Comparison of ENCODE assay signal across 8 mouse cellular contexts in genomic region chr8:80913016-80913748, GRCm38 (mm10). TPM values are rescaled to one million over a fixed set of nuclear protein-coding genes. Genes with fewer than 3 reads are reported as not detected.
DNase-seq lines count a peak whose midpoint lies in the region; ATAC-seq and TF ChIP-seq lines count a peak whose summit lies in the region.

No protein-coding gene starts in this region.

- no peaks in the 10 kb centered on the region for H3K79me2 ChIP-seq in liver, adult 2 months (ENCODE audit: control insufficient read depth, insufficient read depth, low read length)

- 100% methylated on average over 1 of the region's 1 CpGs for WGBS in liver, adult 2 months
- 91% methylated on average over 1 of the region's 1 CpGs for WGBS in liver, embryonic 12.5 days (ENCODE audit: insufficient replicate concordance)
- 88% methylated on average over 1 of the region's 1 CpGs for WGBS in heart, embryonic 16.5 days
- WGBS in limb, embryonic 15.5 days = 88% methylated on average over 1 of the region's 1 CpGs

- H3K9me3 ChIP-seq in liver, embryonic 12.5 days (replicated peaks) = no peaks in the 10 kb centered on the region
- no peaks in the 10 kb centered on the region for H3K9me3 ChIP-seq in heart, embryonic 16.5 days (replicated peaks; ENCODE audit: control insufficient read depth, low read length)
- no peaks in the 10 kb centered on the region for H3K9me3 ChIP-seq in limb, embryonic 15.5 days

- H3K36me3 ChIP-seq in liver, adult 2 months (ENCODE audit: control insufficient read depth, insufficient read depth, low read length) = no peaks in the 10 kb centered on the region
- no peaks in the 10 kb centered on the region for H3K36me3 ChIP-seq in liver, embryonic 12.5 days
- H3K36me3 ChIP-seq in heart, embryonic 16.5 days (ENCODE audit: control insufficient read depth, insufficient read depth) = no peaks in the 10 kb centered on the region
- H3K36me3 ChIP-seq in limb, embryonic 15.5 days = no peaks in the 10 kb centered on the region

- no peak overlapping the region for H3K4me2 ChIP-seq in liver, embryonic 12.5 days
- H3K4me2 ChIP-seq in heart, embryonic 16.5 days (ENCODE audit: low read depth, low read length) = no peak overlapping the region
- no peak overlapping the region for H3K4me2 ChIP-seq in limb, embryonic 15.5 days

- no peak overlapping the region for H3K9ac ChIP-seq in liver, adult 2 months (ENCODE audit: low read depth, low read length)
- H3K9ac ChIP-seq in liver, embryonic 12.5 days = no peak overlapping the region
- no peak overlapping the region for H3K9ac ChIP-seq in heart, embryonic 16.5 days (ENCODE audit: low read length)
- no peak overlapping the region for H3K9ac ChIP-seq in limb, embryonic 15.5 days

- no peaks in the 10 kb centered on the region for H3K27me3 ChIP-seq in liver, adult 2 months (ENCODE audit: control insufficient read depth, insufficient read depth, low read length)
- no peaks in the 10 kb centered on the region for H3K27me3 ChIP-seq in liver, embryonic 12.5 days (replicated peaks)
- no peaks in the 10 kb centered on the region for H3K27me3 ChIP-seq in heart, embryonic 16.5 days (ENCODE audit: control insufficient read depth, insufficient read depth, low read length)
- no peaks in the 10 kb centered on the region for H3K27me3 ChIP-seq in limb, embryonic 15.5 days

- no peak for TF ChIP-seq POLR2A in liver, adult 2 months (IDR thresholded peaks at IDR 0.05; ENCODE audit: extremely low read depth, insufficient read depth, low read length)

- no peak for ATAC-seq in liver, embryonic 12.5 days
- ATAC-seq in heart, embryonic 16.5 days (replicated peaks; ENCODE audit: extremely low read depth, insufficient read depth, low FRiP score) = peak; percentile 67
- peak; percentile 32; the same call in 1 of the 2 replicates for ATAC-seq in limb, embryonic 15.5 days (ENCODE audit: insufficient number of reproducible peaks, low FRiP score, low TSS enrichment, low read depth)

- H3K27ac ChIP-seq in liver, adult 2 months (replicated peaks; ENCODE audit: insufficient read depth, low read depth, low read length) = 0 out of 2 replicates have a peak overlapping the region, but pooled peaks have one; percentile 2
- no peak overlapping the region for H3K27ac ChIP-seq in liver, embryonic 12.5 days
- H3K27ac ChIP-seq in heart, embryonic 16.5 days (ENCODE audit: low read length) = peak overlapping the region; percentile 70
- peak overlapping the region; percentile 57 for H3K27ac ChIP-seq in limb, embryonic 15.5 days

- TF ChIP-seq CTCF in liver, adult 2 months (IDR thresholded peaks at IDR 0.05; ENCODE audit: low read depth, low read length) = no peak

- peak; percentile 58 for DNase-seq in liver, adult 2 months (ENCODE audit: extremely low read depth, low read depth, low spot score)
- peak; percentile 34 for DNase-seq in embryo, embryonic 10.5 days (ENCODE audit: low spot score)
- DNase-seq in thymus, postnatal 14 days = no peak
- no peak for DNase-seq in spleen, postnatal 10 days (ENCODE audit: low spot score in 2 of 2)
- no peak for DNase-seq in c-Kit-positive CD71-positive TER-119-positive erythroid progenitor cells, embryonic 14.5 days (ENCODE audit: low spot score)

- no peaks in the 10 kb centered on the region for H3K4me1 ChIP-seq in liver, adult 2 months (ENCODE audit: control insufficient read depth, insufficient read depth, low read length)
- no peaks in the 10 kb centered on the region for H3K4me1 ChIP-seq in liver, embryonic 12.5 days
- peaks cover 6% of the 10 kb centered on the region; the same call in 1 of the 2 replicates for H3K4me1 ChIP-seq in heart, embryonic 16.5 days (ENCODE audit: control insufficient read depth, insufficient read depth, low read length)
- H3K4me1 ChIP-seq in limb, embryonic 15.5 days = peaks cover 8% of the 10 kb centered on the region

- H3K4me3 ChIP-seq in liver, adult 2 months (ENCODE audit: insufficient read depth, low read depth, low read length) = no peak overlapping the region
- no peak overlapping the region for H3K4me3 ChIP-seq in liver, embryonic 12.5 days
- H3K4me3 ChIP-seq in heart, embryonic 16.5 days (ENCODE audit: low read length) = no peak overlapping the region
- no peak overlapping the region for H3K4me3 ChIP-seq in limb, embryonic 15.5 days

RNA-seq across cellular contexts. Expression of gene Gab1, which starts 32.9 kb away (rescaled TPM):
- 5.1 and 7.9 TPM in 2 replicates for total RNA-seq in liver, adult 2 months (2014; rRNA removed)
- 5.0 and 5.8 TPM in 2 replicates for polyA plus RNA-seq in liver, adult 2 months (2012; rRNA removed)
- polyA plus RNA-seq in liver, embryonic 12.5 days (2016; fragmentation: Nextera tagmentation; extraction: Ambion mirVana) = 13.1 and 14.6 TPM in 2 replicates
- 30.4 and 32.3 TPM in 2 replicates for polyA plus RNA-seq in heart, embryonic 16.5 days (2015; fragmentation: Nextera tagmentation; extraction: Ambion mirVana)
- 24.9 and 25.6 TPM in 2 replicates for polyA plus RNA-seq in limb, embryonic 15.5 days (2015; fragmentation: Nextera tagmentation; extraction: Ambion mirVana)

Comparison
In these comparisons a context has a peak if more than half of its experiments do, and no peak if none do; other contexts are left out.
1. DNase-seq: peak in liver, adult 2 months (single experiment) and embryo, embryonic 10.5 days (single experiment); none in thymus, postnatal 14 days (single experiment), spleen, postnatal 10 days (0 of 2) and c-Kit-positive CD71-positive TER-119-positive erythroid progenitor cells, embryonic 14.5 days (single experiment).